Mouse (Mus musculus) lung, embryonic 16.5 days (tissue): Measurements from ENCODE around the gene Drg1. TPM values are rescaled to one million over a fixed set of nuclear protein-coding genes. Genes with fewer than 3 reads are reported as not detected.

Experiments used
- ATAC-seq: fragments of 200-750 bp; cut with Nextera tagmentation; 2 replicates; pipeline ENCODE4 v1.8.0; 2017; ENCODE audit warnings: low read depth, mild to moderate bottlenecking, moderate library complexity
- H3K27ac ChIP-seq: fragments of 300-500 bp; sonication (generic); 2 replicates; pipeline ENCODE4 v1.5.1; 2014; ENCODE audit warnings: mild to moderate bottlenecking, control low read depth, low read length
- H3K27me3 ChIP-seq: fragments of 300-500 bp; sonication (generic); 2 replicates; pipeline ENCODE4 v1.6.1; 2014; ENCODE audit warnings: low read depth, low read length, mixed read lengths; ENCODE audit not compliant: control insufficient read depth, insufficient read depth
- H3K36me3 ChIP-seq: fragments of 300-500 bp; sonication (generic); 2 replicates; pipeline ENCODE4 v1.6.1; 2014; ENCODE audit warnings: low read length; ENCODE audit not compliant: control insufficient read depth, insufficient read depth
- H3K4me1 ChIP-seq: fragments of 300-500 bp; sonication (generic); replicated peaks from 2 replicates; pipeline ENCODE4 v1.6.1; 2014; ENCODE audit warnings: low read length, mixed read lengths; ENCODE audit not compliant: control insufficient read depth, insufficient read depth
- H3K4me2 ChIP-seq: fragments of 300-500 bp; sonication (generic); 2 replicates; pipeline ENCODE4 v1.6.1; 2014; ENCODE audit warnings: low read depth, low read length, control low read depth
- H3K4me3 ChIP-seq: fragments of 300-500 bp; sonication (generic); 2 replicates; pipeline ENCODE4 v1.5.1; 2014; ENCODE audit warnings: mild to moderate bottlenecking, low read length, control low read depth
- H3K9ac ChIP-seq: fragments of 300-500 bp; sonication (generic); 2 replicates; pipeline ENCODE4 v1.6.1; 2014; ENCODE audit warnings: low read length, control low read depth
- H3K9me3 ChIP-seq: fragments of 300-500 bp; sonication (generic); 2 replicates; pipeline ENCODE4 v1.6.1; 2016; ENCODE audit warnings: low read length; ENCODE audit not compliant: control insufficient read depth
- WGBS: fragments of 180-500 bp; shearing (Covaris S2); extraction: QIAGEN DNeasy Blood & Tissue Kit; methylation state at CpG from one replicate; pipeline ENCODE4 v1.1.7; 2014; 5-methylcytosine and 5-hydroxymethylcytosine counted together
- polyA plus RNA-seq: library from polyadenylated mRNA; unstranded; fragments of >200 nt; fragmentation: Nextera tagmentation; extraction: Ambion mirVana; gene quantifications from 2 replicates; pipeline ENCODE4 v1.2.1, GENCODE M21; 2015

Drg1 gene
- polyA plus RNA-seq, 1 experiment from 2014 or later = 232 TPM

GRCm38 (mm10) chr11:3291311-3292061 lies 25.3 kb upstream of the Drg1 start:
- peak overlapping the region; percentile 93 for H3K4me2 ChIP-seq
- peak overlapping the region; percentile 99 for H3K9ac ChIP-seq
- H3K36me3 ChIP-seq = peaks cover 13% of the 10 kb centered on the region; the same call in 1 of the 2 replicates
- H3K4me3 ChIP-seq = peak overlapping the region; percentile 68
- H3K27ac ChIP-seq = peak overlapping the region; percentile 100
- no peaks in the 10 kb centered on the region for H3K9me3 ChIP-seq
- no peak for ATAC-seq
- H3K4me1 ChIP-seq = peaks cover 39% of the 10 kb centered on the region
- H3K27me3 ChIP-seq = no peaks in the 10 kb centered on the region
- WGBS = 2% methylated on average over 26 of the region's 26 CpGs

- H3K4me1 ChIP-seq = peaks cover 37% of the 10 kb centered on the region
- under 1% methylated on average over 50 of the region's 50 CpGs for WGBS
- H3K4me2 ChIP-seq = peak overlapping the region; percentile 93
- peak overlapping the region; percentile 99 for H3K9ac ChIP-seq
- H3K27me3 ChIP-seq = no peaks in the 10 kb centered on the region
- no peaks in the 10 kb centered on the region for H3K9me3 ChIP-seq
- peak overlapping the region; percentile 100 for H3K27ac ChIP-seq
- H3K4me3 ChIP-seq = peak overlapping the region; percentile 68
- no peak for ATAC-seq
- H3K36me3 ChIP-seq = peaks cover 12% of the 10 kb centered on the region; the same call in 1 of the 2 replicates
Observed at GRCm38 (mm10) chr11:3290640-3291310, 24.6 kb upstream of the Drg1 start.

- Histone ChIP-seq H3K9ac (peak overlapping the region; percentile 99), H3K9me3 (no peaks in the 10 kb centered on the region), H3K36me3 (peaks cover 9% of the 10 kb centered on the region; the same call in 1 of the 2 replicates), H3K4me2 (peak overlapping the region; percentile 93), H3K4me1 (peaks cover 33% of the 10 kb centered on the region), H3K27me3 (no peaks in the 10 kb centered on the region), H3K4me3 (peak overlapping the region; percentile 68), H3K27ac (peak overlapping the region; percentile 100)
- under 1% methylated on average over 71 of the region's 92 CpGs for WGBS
- ATAC-seq = peak; percentile 66
Observed at GRCm38 (mm10) chr11:3289803-3290639, 23.8 kb upstream of the Drg1 start.

- H3K27me3 ChIP-seq = no peaks in the 10 kb centered on the region
- H3K36me3 ChIP-seq = peaks cover 4% of the 10 kb centered on the region; the same call in 1 of the 2 replicates
- peak overlapping the region; percentile 100 for H3K27ac ChIP-seq
- WGBS = under 1% methylated on average over 31 of the region's 40 CpGs
- peak overlapping the region; percentile 68 for H3K4me3 ChIP-seq
- ATAC-seq = peak; percentile 88
- no peaks in the 10 kb centered on the region for H3K9me3 ChIP-seq
- peak overlapping the region; percentile 99 for H3K9ac ChIP-seq
- H3K4me2 ChIP-seq = peak overlapping the region; percentile 93
- peaks cover 31% of the 10 kb centered on the region for H3K4me1 ChIP-seq
Observed at GRCm38 (mm10) chr11:3289302-3289802, 23.1 kb upstream of the Drg1 start.

GRCm38 (mm10) chr11:3288521-3289301 lies 22.5 kb upstream of the Drg1 start, which contains the start of gene Patz1:
Gene Patz1, plus strand, starts transcription at chr11:3288874.
- Histone ChIP-seq H3K9me3 (no peaks in the 10 kb centered on the region), H3K9ac (peak within 1 kb of the TSS; percentile 99), H3K27ac (peak within 1 kb of the TSS; percentile 100), H3K4me2 (peak within 1 kb of the TSS; percentile 93), H3K36me3 (peaks cover 4% of the 10 kb centered on the region; the same call in 1 of the 2 replicates), H3K4me1 (peaks cover 24% of the 10 kb centered on the region), H3K4me3 (peak within 1 kb of the TSS; percentile 68), H3K27me3 (no peaks in the 10 kb centered on the region)
- under 1% methylated on average over 41 of the region's 41 CpGs for WGBS
- peak; percentile 15 for ATAC-seq

GRCm38 (mm10) chr11:3287921-3288320 lies 21.7 kb upstream of the Drg1 start:
- Histone ChIP-seq H3K9me3 (no peaks in the 10 kb centered on the region), H3K4me2 (peak overlapping the region; percentile 93), H3K4me3 (no peak overlapping the region; the same call in 1 of the 2 replicates), H3K27me3 (no peaks in the 10 kb centered on the region), H3K27ac (no peak overlapping the region), H3K36me3 (no peaks in the 10 kb centered on the region), H3K4me1 (peaks cover 17% of the 10 kb centered on the region), H3K9ac (peak overlapping the region; percentile 99)
- ATAC-seq = no peak
- WGBS = 45% methylated on average over 5 of the region's 5 CpGs

GRCm38 (mm10) chr11:3287131-3287530 lies 20.9 kb upstream of the Drg1 start:
- WGBS = 29% methylated on average over 6 of the region's 6 CpGs
- no peaks in the 10 kb centered on the region for H3K9me3 ChIP-seq
- H3K36me3 ChIP-seq = no peaks in the 10 kb centered on the region
- H3K4me3 ChIP-seq = no peak overlapping the region
- no peak overlapping the region for H3K27ac ChIP-seq
- peaks cover 10% of the 10 kb centered on the region for H3K4me1 ChIP-seq
- no peak overlapping the region for H3K9ac ChIP-seq
- no peaks in the 10 kb centered on the region for H3K27me3 ChIP-seq
- no peak overlapping the region for H3K4me2 ChIP-seq
- ATAC-seq = no peak

GRCm38 (mm10) chr11:3285940-3286339 lies 19.7 kb upstream of the Drg1 start:
- no peaks in the 10 kb centered on the region for H3K27me3 ChIP-seq
- H3K9ac ChIP-seq = no peak overlapping the region
- no peak overlapping the region for H3K4me2 ChIP-seq
- H3K4me1 ChIP-seq = peaks cover 10% of the 10 kb centered on the region
- H3K27ac ChIP-seq = peak overlapping the region; percentile 63; the same call in 1 of the 2 replicates
- no peak overlapping the region for H3K4me3 ChIP-seq
- WGBS = 85% methylated on average over 3 of the region's 3 CpGs
- no peak for ATAC-seq
- no peaks in the 10 kb centered on the region for H3K36me3 ChIP-seq
- H3K9me3 ChIP-seq = peaks cover 6% of the 10 kb centered on the region
